Mouse (Mus musculus) lung, embryonic 16.5 days (tissue): Measurements from ENCODE around the gene Tmc8. TPM values are rescaled to one million over a fixed set of nuclear protein-coding genes. Genes with fewer than 3 reads are reported as not detected.
"Not testable (repeated sequence)": the region's sequence is repeated elsewhere in the genome, so short reads cannot be mapped to it uniquely, and the experiment has no call there.

ENCODE experiments used
- ATAC-seq: fragments of 200-750 bp; cut with Nextera tagmentation; 2 replicates; pipeline ENCODE4 v1.8.0; 2017; ENCODE audit warnings: low read depth, mild to moderate bottlenecking, moderate library complexity
- H3K27ac ChIP-seq: fragments of 300-500 bp; sonication (generic); 2 replicates; pipeline ENCODE4 v1.5.1; 2014; ENCODE audit warnings: mild to moderate bottlenecking, control low read depth, low read length
- H3K27me3 ChIP-seq: fragments of 300-500 bp; sonication (generic); 2 replicates; pipeline ENCODE4 v1.6.1; 2014; ENCODE audit warnings: low read depth, low read length, mixed read lengths; ENCODE audit not compliant: control insufficient read depth, insufficient read depth
- H3K36me3 ChIP-seq: fragments of 300-500 bp; sonication (generic); 2 replicates; pipeline ENCODE4 v1.6.1; 2014; ENCODE audit warnings: low read length; ENCODE audit not compliant: control insufficient read depth, insufficient read depth
- H3K4me1 ChIP-seq: fragments of 300-500 bp; sonication (generic); replicated peaks from 2 replicates; pipeline ENCODE4 v1.6.1; 2014; ENCODE audit warnings: low read length, mixed read lengths; ENCODE audit not compliant: control insufficient read depth, insufficient read depth
- H3K4me2 ChIP-seq: fragments of 300-500 bp; sonication (generic); 2 replicates; pipeline ENCODE4 v1.6.1; 2014; ENCODE audit warnings: low read depth, low read length, control low read depth
- H3K4me3 ChIP-seq: fragments of 300-500 bp; sonication (generic); 2 replicates; pipeline ENCODE4 v1.5.1; 2014; ENCODE audit warnings: mild to moderate bottlenecking, low read length, control low read depth
- H3K9ac ChIP-seq: fragments of 300-500 bp; sonication (generic); 2 replicates; pipeline ENCODE4 v1.6.1; 2014; ENCODE audit warnings: low read length, control low read depth
- H3K9me3 ChIP-seq: fragments of 300-500 bp; sonication (generic); 2 replicates; pipeline ENCODE4 v1.6.1; 2016; ENCODE audit warnings: low read length; ENCODE audit not compliant: control insufficient read depth
- WGBS: fragments of 180-500 bp; shearing (Covaris S2); extraction: QIAGEN DNeasy Blood & Tissue Kit; methylation state at CpG from one replicate; pipeline ENCODE4 v1.1.7; 2014; 5-methylcytosine and 5-hydroxymethylcytosine counted together
- polyA plus RNA-seq: library from polyadenylated mRNA; unstranded; fragments of >200 nt; fragmentation: Nextera tagmentation; extraction: Ambion mirVana; gene quantifications from 2 replicates; pipeline ENCODE4 v1.2.1, GENCODE M21; 2015

Gene Tmc8
- polyA plus RNA-seq, 1 experiment from 2014 or later, result 4.0 TPM

- Histone ChIP-seq H3K27ac (peak overlapping the region; percentile 88), H3K27me3 (no peaks in the 10 kb centered on the region), H3K36me3 (no peaks in the 10 kb centered on the region), H3K4me3 (no peak overlapping the region), H3K4me2 (no peak overlapping the region), H3K4me1 (peaks cover 58% of the 10 kb centered on the region), H3K9ac (peak overlapping the region; percentile 11; the same call in 1 of the 2 replicates), H3K9me3 (no peaks in the 10 kb centered on the region)
- 43% methylated on average over 9 of the region's 9 CpGs for WGBS
- no peak for ATAC-seq
These were observed 48.5 kb downstream of the Tmc8 start for GRCm38 (mm10) chr11:117830401-117830800.

GRCm38 (mm10) chr11:117832086-117832969, 50.5 kb downstream of the Tmc8 start:
- no peak overlapping the region for H3K27ac ChIP-seq

GRCm38 (mm10) chr11:117833509-117833908, 51.6 kb downstream of the Tmc8 start:
- H3K9ac ChIP-seq, H3K27ac ChIP-seq, H3K4me3 ChIP-seq, ATAC-seq, H3K4me2 ChIP-seq, H3K9me3 ChIP-seq, H3K36me3 ChIP-seq, H3K27me3 ChIP-seq: not testable (repeated sequence)
- peaks cover 37% of the 10 kb centered on the region for H3K4me1 ChIP-seq
- WGBS, result 96% methylated on average over 4 of the region's 6 CpGs

More at GRCm38 (mm10) chr11:117832086-117832969, 50.5 kb downstream of the Tmc8 start:
- peak; percentile 18; the same call in 1 of the 2 replicates for ATAC-seq
- H3K9me3 ChIP-seq, result no peaks in the 10 kb centered on the region
- 0 out of 2 replicates have a peak overlapping the region, but pooled peaks have one; percentile 31 for H3K9ac ChIP-seq
- H3K36me3 ChIP-seq, result no peaks in the 10 kb centered on the region
- 20% methylated on average over 28 of the region's 28 CpGs for WGBS
- H3K4me3 ChIP-seq, result peak overlapping the region; percentile 32
- peak overlapping the region; percentile 51 for H3K4me2 ChIP-seq
- H3K27me3 ChIP-seq, result no peaks in the 10 kb centered on the region
- H3K4me1 ChIP-seq, result peaks cover 49% of the 10 kb centered on the region

GRCm38 (mm10) chr11:117834086-117834485, 52.2 kb downstream of the Tmc8 start:
- Histone ChIP-seq H3K9ac (no peak overlapping the region), H3K27me3 (no peaks in the 10 kb centered on the region), H3K4me1 (peaks cover 31% of the 10 kb centered on the region), H3K4me3 (no peak overlapping the region), H3K4me2 (no peak overlapping the region), H3K36me3 (no peaks in the 10 kb centered on the region), H3K9me3 (no peaks in the 10 kb centered on the region), H3K27ac (no peak overlapping the region)
- 83% methylated on average over 8 of the region's 8 CpGs for WGBS
- no peak for ATAC-seq

- H3K36me3 ChIP-seq, result no peaks in the 10 kb centered on the region
- peaks cover 11% of the 10 kb centered on the region for H3K4me1 ChIP-seq
- H3K9me3 ChIP-seq, result no peaks in the 10 kb centered on the region
- H3K27ac ChIP-seq, result no peak overlapping the region
- peak overlapping the region; percentile 54 for H3K4me2 ChIP-seq
- ATAC-seq, result peak; percentile 29; the same call in 1 of the 2 replicates
- WGBS, result 16% methylated on average over 13 of the region's 13 CpGs
- H3K9ac ChIP-seq, result no peak overlapping the region
- H3K4me3 ChIP-seq, result peak overlapping the region; percentile 32
- no peaks in the 10 kb centered on the region for H3K27me3 ChIP-seq
These were observed 54.4 kb downstream of the Tmc8 start for GRCm38 (mm10) chr11:117836306-117836705.

- ATAC-seq, result no peak
These were observed 56.7 kb downstream of the Tmc8 start for GRCm38 (mm10) chr11:117838572-117838971.

GRCm38 (mm10) chr11:117839021-117839420, 57.1 kb downstream of the Tmc8 start:
- H3K4me3 ChIP-seq, result no peak overlapping the region
- no peaks in the 10 kb centered on the region for H3K36me3 ChIP-seq
- H3K27ac ChIP-seq, result no peak overlapping the region
- WGBS, result 85% methylated on average over 1 of the region's 1 CpGs
- no peak overlapping the region for H3K4me2 ChIP-seq
- no peak for ATAC-seq
- no peaks in the 10 kb centered on the region for H3K9me3 ChIP-seq
- no peak overlapping the region for H3K9ac ChIP-seq
- H3K4me1 ChIP-seq, result peaks cover 5% of the 10 kb centered on the region
- H3K27me3 ChIP-seq, result no peaks in the 10 kb centered on the region

More at GRCm38 (mm10) chr11:117838572-117838971, 56.7 kb downstream of the Tmc8 start:
- 63% methylated on average over 2 of the region's 2 CpGs for WGBS
- no peak overlapping the region for H3K4me2 ChIP-seq
- no peak overlapping the region for H3K27ac ChIP-seq
- H3K4me1 ChIP-seq, result peaks cover 5% of the 10 kb centered on the region
- H3K9ac ChIP-seq, result no peak overlapping the region
- H3K36me3 ChIP-seq, result no peaks in the 10 kb centered on the region
- no peaks in the 10 kb centered on the region for H3K9me3 ChIP-seq
- no peak overlapping the region for H3K4me3 ChIP-seq
- H3K27me3 ChIP-seq, result no peaks in the 10 kb centered on the region

GRCm38 (mm10) chr11:117840910-117841309, 59.0 kb downstream of the Tmc8 start:
- no peaks in the 10 kb centered on the region for H3K9me3 ChIP-seq
- no peaks in the 10 kb centered on the region for H3K27me3 ChIP-seq
- no peak overlapping the region for H3K27ac ChIP-seq
- WGBS, result 61% methylated on average over 1 of the region's 1 CpGs
- H3K4me2 ChIP-seq, result no peak overlapping the region
- H3K9ac ChIP-seq, result no peak overlapping the region
- H3K4me1 ChIP-seq, result peaks cover 5% of the 10 kb centered on the region
- no peaks in the 10 kb centered on the region for H3K36me3 ChIP-seq
- ATAC-seq, result no peak
- no peak overlapping the region for H3K4me3 ChIP-seq
